Mouse (Mus musculus) ES-E14 (cell line): ENCODE measurements around the gene Sh3gl2. TPM values are rescaled to one million over a fixed set of nuclear protein-coding genes. Genes with fewer than 3 reads are reported as not detected.

ENCODE experiments used
- DNase-seq: peaks from one replicate; pipeline ENCODE4 v3.0.0-alpha.2; 2013; ENCODE audit warnings: low read depth, low spot score
- H3K27ac ChIP-seq: 2 replicates; pipeline ENCODE4 v1.5.1; 2012; ENCODE audit warnings: low read depth, mild to moderate bottlenecking, low read length, moderate library complexity, mixed read lengths; ENCODE audit not compliant: poor library complexity, insufficient read depth, severe bottlenecking
- H3K36me3 ChIP-seq: 2 replicates; pipeline ENCODE4 v1.6.1; 2012; ENCODE audit warnings: mild to moderate bottlenecking, low read length, moderate library complexity, mixed read lengths; ENCODE audit not compliant: control insufficient read depth, poor library complexity, insufficient read depth, severe bottlenecking
- H3K4me1 ChIP-seq, 2 experiments: fragments of 150-350 bp in 1 of 2; sonication (generic) in 1 of 2; 2 replicates each; pipeline ENCODE4 v1.6.1; 2012; ENCODE audit warnings: low read length in 2 of 2, mild to moderate bottlenecking in 1 of 2, mixed read lengths in 1 of 2; ENCODE audit not compliant: control insufficient read depth in 2 of 2, insufficient read depth in 2 of 2, poor library complexity in 1 of 2
- H3K4me3 ChIP-seq, 2 experiments: fragments of 150-350 bp in 1 of 2; sonication (generic) in 1 of 2; 2 replicates each; pipeline ENCODE4 v1.5.1; 2012; ENCODE audit warnings: low read length in 2 of 2, low read depth in 1 of 2, mild to moderate bottlenecking in 1 of 2, mixed read lengths in 1 of 2; ENCODE audit not compliant: insufficient read depth in 1 of 2, poor library complexity in 1 of 2, severe bottlenecking in 1 of 2
- H3K9ac ChIP-seq: 2 replicates; pipeline ENCODE4 v1.6.1; 2012; ENCODE audit warnings: low read depth, mild to moderate bottlenecking, low read length, mixed read lengths; ENCODE audit not compliant: poor library complexity, insufficient read depth, severe bottlenecking
- H3K9me3 ChIP-seq: fragments of 150-350 bp; sonication (generic); 2 replicates; pipeline ENCODE4 v1.6.1; 2012; ENCODE audit warnings: low read depth, mild to moderate bottlenecking, low read length; ENCODE audit not compliant: control insufficient read depth, insufficient read depth
- CHD2 ChIP-seq: IDR thresholded peaks from 2 replicates; pipeline ENCODE4 v1.6.1; 2014; ENCODE audit warnings: mild to moderate bottlenecking, low read depth, low read length, inconsistent platforms
- HCFC1 ChIP-seq: IDR thresholded peaks from 2 replicates; pipeline ENCODE4 v1.6.1; 2012; ENCODE audit warnings: low read length, inconsistent platforms, borderline replicate concordance; ENCODE audit not compliant: insufficient read depth
- MAFK ChIP-seq: IDR thresholded peaks from 2 replicates; pipeline ENCODE4 v1.6.1; 2014; ENCODE audit warnings: mild to moderate bottlenecking, low read depth, low read length, inconsistent platforms; ENCODE audit not compliant: insufficient read depth
- ZC3H11A ChIP-seq: IDR thresholded peaks from 2 replicates; pipeline ENCODE4 v1.6.1; 2012; ENCODE audit warnings: low read depth, mild to moderate bottlenecking, inconsistent platforms, low read length, borderline replicate concordance
- ZNF384 ChIP-seq: IDR thresholded peaks from 2 replicates; pipeline ENCODE4 v1.6.1; 2012; ENCODE audit warnings: low read depth, low read length, inconsistent platforms
- in situ Hi-C, 2 experiments: fragments of 600-800 bp; cut with MboI; formaldehyde crosslinking; loops; one replicate each; pipeline ENCODE4 v1.15.1; 2025; ENCODE audit warnings: low sequenced_read_pairs in 2 of 2, inconsistent platforms in 1 of 2; ENCODE audit not compliant: unreplicated experiment in 2 of 2
- total RNA-seq: library from RNA; depleted of rRNA; stranded (reverse); fragments of 300-350 nt; gene quantifications from 2 replicates; pipeline ENCODE4 v1.2.3, GENCODE M21; 2012

The Sh3gl2 gene
- total RNA-seq, 1 experiment, result 12.1 TPM

GRCm38 (mm10) chr4:85300610-85301405, 95.9 kb downstream of the Sh3gl2 start:
- no peak for DNase-seq
- Histone ChIP-seq H3K9me3 (no peaks in the 10 kb centered on the region), H3K4me3 (no peak overlapping the region), H3K4me1 (no peaks in the 10 kb centered on the region), H3K36me3 (no peaks in the 10 kb centered on the region), H3K9ac (no peak overlapping the region), H3K27ac (no peak overlapping the region)
- TF ChIP-seq MAFK, result no peak
- TF ChIP-seq ZC3H11A, result no peak
- TF ChIP-seq CHD2, result no peak
- TF ChIP-seq ZNF384, result no peak
- TF ChIP-seq HCFC1, result no peak
- in situ Hi-C loops, result no loop called here

- no peak for TF ChIP-seq ZNF384
- TF ChIP-seq ZC3H11A, result no peak
- TF ChIP-seq MAFK, result no peak
- TF ChIP-seq HCFC1, result no peak
- TF ChIP-seq CHD2, result no peak
- no peaks in the 10 kb centered on the region for H3K9me3 ChIP-seq
- in situ Hi-C loops, result no loop called here
- no peak overlapping the region for H3K9ac ChIP-seq
- no peaks in the 10 kb centered on the region for H3K36me3 ChIP-seq
- no peak overlapping the region for H3K4me3 ChIP-seq
- 0 out of 4 replicates have a peak, but pooled peaks cover 2% of the 10 kb centered on the region in 2 experiments for H3K4me1 ChIP-seq
- no peak for DNase-seq
- H3K27ac ChIP-seq, result no peak overlapping the region
These were observed 101.1 kb downstream of the Sh3gl2 start for GRCm38 (mm10) chr4:85305912-85306573.

GRCm38 (mm10) chr4:85319092-85319491, 114.2 kb downstream of the Sh3gl2 start:
- Histone ChIP-seq H3K36me3 (no peaks in the 10 kb centered on the region), H3K9me3 (no peaks in the 10 kb centered on the region), H3K4me3 (no peak overlapping the region), H3K4me1 (no peaks in the 10 kb centered on the region), H3K27ac (no peak overlapping the region), H3K9ac (no peak overlapping the region)
- in situ Hi-C loops, result no loop called here
- TF ChIP-seq CHD2, result no peak
- no peak for TF ChIP-seq MAFK
- TF ChIP-seq ZNF384, result no peak
- TF ChIP-seq ZC3H11A, result no peak
- no peak for TF ChIP-seq HCFC1
- no peak for DNase-seq

GRCm38 (mm10) chr4:85325454-85325853, 120.5 kb downstream of the Sh3gl2 start:
- Histone ChIP-seq H3K9me3 (no peaks in the 10 kb centered on the region), H3K4me1 (no peaks in the 10 kb centered on the region), H3K27ac (no peak overlapping the region), H3K9ac (no peak overlapping the region), H3K4me3 (no peak overlapping the region), H3K36me3 (no peaks in the 10 kb centered on the region)
- TF ChIP-seq ZNF384 (no peak), MAFK (no peak), CHD2 (no peak), HCFC1 (no peak), ZC3H11A (no peak)
- DNase-seq, result no peak
- in situ Hi-C loops, result no loop called here
